Mouse (Mus musculus) hindbrain, embryonic 11.5 days (tissue): Measurements from ENCODE around the gene Gm42957. TPM values are rescaled to one million over a fixed set of nuclear protein-coding genes. Genes with fewer than 3 reads are reported as not detected.
"Not testable (repeated sequence)": the region's sequence is repeated elsewhere in the genome, so short reads cannot be mapped to it uniquely, and the experiment has no call there.

ENCODE experiments used
- ATAC-seq: fragments of 200-750 bp; cut with Nextera tagmentation; 2 replicates; pipeline ENCODE4 v1.8.0; 2017; ENCODE audit warnings: mild to moderate bottlenecking, moderate TSS enrichment, moderate library complexity; ENCODE audit not compliant: low FRiP score
- DNase-seq: peaks from one replicate; pipeline ENCODE4 v3.0.0-alpha.2; 2015; ENCODE audit warnings: low spot score
- H3K27ac ChIP-seq: fragments of 300-500 bp; sonication (generic); 2 replicates; pipeline ENCODE4 v1.5.1; 2014; ENCODE audit warnings: mild to moderate bottlenecking, low read depth, low read length
- H3K27me3 ChIP-seq: fragments of 300-500 bp; sonication (generic); 2 replicates; pipeline ENCODE4 v1.6.1; 2014; ENCODE audit warnings: mild to moderate bottlenecking, low read length, moderate library complexity, mixed read lengths; ENCODE audit not compliant: control insufficient read depth, insufficient read depth
- H3K36me3 ChIP-seq: fragments of 300-500 bp; sonication (generic); 2 replicates; pipeline ENCODE4 v1.6.1; 2014; ENCODE audit warnings: mild to moderate bottlenecking, low read length, moderate library complexity, mixed read lengths; ENCODE audit not compliant: control insufficient read depth, insufficient read depth
- H3K4me1 ChIP-seq: fragments of 300-500 bp; sonication (generic); replicated peaks from 2 replicates; pipeline ENCODE4 v1.6.1; 2014; ENCODE audit warnings: low read length, mixed read lengths; ENCODE audit not compliant: control insufficient read depth, insufficient read depth
- H3K4me2 ChIP-seq: fragments of 300-500 bp; sonication (generic); replicated peaks from 2 replicates; pipeline ENCODE4 v1.6.1; 2014; ENCODE audit warnings: mild to moderate bottlenecking, low read depth, low read length
- H3K4me3 ChIP-seq: fragments of 300-500 bp; sonication (generic); 2 replicates; pipeline ENCODE4 v1.5.1; 2014; ENCODE audit warnings: low read depth, low read length
- H3K9ac ChIP-seq: fragments of 300-500 bp; sonication (generic); 2 replicates; pipeline ENCODE4 v1.6.1; 2014; ENCODE audit warnings: low read depth, low read length
- H3K9me3 ChIP-seq: fragments of 300-500 bp; sonication (generic); 2 replicates; pipeline ENCODE4 v1.6.1; 2016; ENCODE audit warnings: low read length; ENCODE audit not compliant: control insufficient read depth
- WGBS: fragments of 180-500 bp; shearing (Covaris S2); extraction: QIAGEN DNeasy Blood & Tissue Kit; methylation state at CpG from one replicate; pipeline ENCODE4 v1.1.7; 2014; 5-methylcytosine and 5-hydroxymethylcytosine counted together
- polyA plus RNA-seq: library from polyadenylated mRNA; unstranded; fragments of >200 nt; fragmentation: Nextera tagmentation; extraction: Ambion mirVana; gene quantifications from 2 replicates; pipeline ENCODE4 v1.2.1, GENCODE M21; 2014

Gm42957 gene
- polyA plus RNA-seq, 1 experiment from 2014 or later: 0.22 TPM

DNA sequence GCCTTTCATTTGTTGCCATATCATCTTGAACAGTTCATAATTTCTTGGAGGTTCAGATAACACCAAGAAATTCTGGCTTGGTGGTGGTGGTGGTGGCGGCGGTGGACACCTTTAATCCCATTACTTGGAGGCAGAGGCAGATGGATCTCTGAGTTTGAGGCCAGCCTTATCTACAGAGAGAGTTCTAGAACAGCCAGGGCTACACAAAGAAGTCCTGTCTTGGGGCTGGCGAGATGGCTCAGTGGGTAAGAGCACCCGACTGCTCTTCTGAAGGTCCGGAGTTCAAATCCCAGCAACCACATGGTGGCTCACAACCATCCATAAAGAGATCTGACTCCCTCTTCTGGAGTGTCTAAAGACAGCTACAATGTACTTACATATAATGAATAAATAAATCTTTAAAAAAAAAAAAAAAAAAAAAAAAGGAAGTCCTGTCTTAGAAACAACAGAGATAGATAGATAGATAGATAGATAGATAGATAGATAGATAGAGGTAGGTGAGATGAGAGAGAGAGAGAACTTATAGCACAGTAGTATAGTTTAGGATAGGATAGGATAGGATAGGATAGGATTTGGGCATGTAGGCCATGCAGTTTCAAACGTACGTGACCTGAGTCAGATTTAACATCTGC, 30.6 kb downstream of the Gm42957 start:
- not testable (repeated sequence) for H3K4me3 ChIP-seq, H3K36me3 ChIP-seq, H3K27ac ChIP-seq, H3K4me1 ChIP-seq, H3K27me3 ChIP-seq, H3K4me2 ChIP-seq, ATAC-seq, DNase-seq, H3K9ac ChIP-seq, H3K9me3 ChIP-seq
- 89% methylated on average over 7 of the region's 7 CpGs for WGBS

- no peak for DNase-seq
- Histone ChIP-seq H3K27ac (no peak overlapping the region), H3K9me3 (no peaks in the 10 kb centered on the region), H3K36me3 (no peaks in the 10 kb centered on the region), H3K9ac (no peak overlapping the region), H3K4me3 (no peak overlapping the region), H3K4me2 (no peak overlapping the region), H3K4me1 (peaks cover 2% of the 10 kb centered on the region; the same call in 1 of the 2 replicates), H3K27me3 (no peaks in the 10 kb centered on the region)
- WGBS: 88% methylated on average over 5 of the region's 5 CpGs
- ATAC-seq: no peak
Observed at GRCm38 (mm10) chr3:96666916-96667315, 31.6 kb downstream of the Gm42957 start.

DNA sequence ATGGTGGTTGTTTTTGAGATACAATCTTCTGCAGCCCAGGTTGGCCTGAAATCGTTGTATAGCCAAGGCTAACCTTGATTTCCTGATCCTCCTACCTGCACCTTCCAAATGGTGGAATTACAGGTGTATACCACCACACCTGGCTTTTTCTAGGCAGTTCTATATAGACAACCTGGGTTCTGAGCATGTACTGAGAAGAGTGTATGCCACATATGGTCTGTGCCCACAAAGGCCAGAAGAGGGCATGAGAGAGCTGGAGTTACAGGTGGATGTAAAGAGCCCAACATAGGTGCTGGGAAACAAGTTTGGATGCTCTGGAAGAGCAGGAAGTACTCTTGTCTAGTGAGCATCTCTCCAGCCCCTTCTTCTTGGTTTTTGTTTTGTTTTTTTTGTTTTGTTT, 32.0 kb downstream of the Gm42957 start:
- no peak overlapping the region for H3K27ac ChIP-seq
- DNase-seq (no peak), ATAC-seq (no peak)
- WGBS: 48% methylated on average over 1 of the region's 1 CpGs
- no peak overlapping the region for H3K9ac ChIP-seq
- no peaks in the 10 kb centered on the region for H3K36me3 ChIP-seq
- no peak overlapping the region for H3K4me2 ChIP-seq
- no peak overlapping the region for H3K4me3 ChIP-seq
- H3K4me1 ChIP-seq: peaks cover 2% of the 10 kb centered on the region; the same call in 1 of the 2 replicates
- H3K27me3 ChIP-seq: no peaks in the 10 kb centered on the region
- no peaks in the 10 kb centered on the region for H3K9me3 ChIP-seq

- no peak overlapping the region for H3K4me2 ChIP-seq
- H3K9ac ChIP-seq: no peak overlapping the region
- 93% methylated on average over 5 of the region's 5 CpGs for WGBS
- H3K4me1 ChIP-seq: peaks cover 2% of the 10 kb centered on the region; the same call in 1 of the 2 replicates
- no peaks in the 10 kb centered on the region for H3K36me3 ChIP-seq
- no peak overlapping the region for H3K27ac ChIP-seq
- no peak for ATAC-seq
- H3K27me3 ChIP-seq: no peaks in the 10 kb centered on the region
- no peaks in the 10 kb centered on the region for H3K9me3 ChIP-seq
- DNase-seq: no peak
- no peak overlapping the region for H3K4me3 ChIP-seq
Observed at GRCm38 (mm10) chr3:96668424-96669067, 33.3 kb downstream of the Gm42957 start.

DNA sequence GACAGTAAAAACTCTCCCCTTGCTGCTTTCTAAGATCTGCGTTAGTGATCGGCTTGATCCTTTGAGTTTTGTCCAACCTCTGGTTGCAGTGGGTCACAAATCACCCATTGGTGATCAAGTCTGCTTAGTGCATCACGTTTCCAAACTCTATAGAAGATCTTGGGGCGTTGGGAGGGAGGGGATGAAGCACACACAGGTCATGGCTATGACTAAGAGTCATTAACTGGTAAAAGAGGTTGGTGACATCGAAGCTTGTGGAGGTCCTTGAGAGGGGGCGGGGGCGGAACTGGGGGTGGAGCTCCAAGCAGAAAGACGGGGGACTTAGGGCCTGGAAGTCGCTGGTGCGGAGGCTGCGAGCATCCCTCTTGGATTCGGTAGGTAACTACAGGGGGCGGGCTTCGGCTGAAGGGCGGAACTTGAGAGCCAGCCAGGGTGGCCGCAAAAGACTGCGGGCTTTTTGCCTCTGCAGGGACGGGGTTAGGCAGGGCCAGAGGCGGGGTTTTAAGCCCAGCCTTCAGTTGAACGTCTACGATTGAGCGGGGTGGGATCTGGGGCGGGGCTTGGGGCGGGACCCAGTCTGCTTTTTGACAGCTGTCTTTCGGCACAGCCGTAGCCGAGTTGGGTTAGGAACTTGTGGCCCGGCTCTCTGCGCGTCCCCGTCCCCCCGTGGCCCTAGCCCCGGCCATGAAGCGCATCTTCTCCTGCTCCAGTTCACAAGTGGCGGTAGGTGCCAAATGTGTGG, 34.6 kb downstream of the Gm42957 start, which contains the start of gene Ankrd35:
Gene Ankrd35, plus strand, starts transcription at position 405 of the 742 bp plus-strand sequence.
- H3K4me1 ChIP-seq: 0 out of 2 replicates have a peak, but pooled peaks cover 2% of the 10 kb centered on the region
- no peak within 1 kb of the TSS for H3K27ac ChIP-seq
- 6% methylated on average over 35 of the region's 35 CpGs for WGBS
- no peaks in the 10 kb centered on the region for H3K36me3 ChIP-seq
- no peaks in the 10 kb centered on the region for H3K9me3 ChIP-seq
- H3K9ac ChIP-seq: 0 out of 2 replicates have a peak within 1 kb of the TSS, but pooled peaks have one; percentile 23
- H3K4me3 ChIP-seq: peak within 1 kb of the TSS; percentile 27
- ATAC-seq (peak; percentile 91), DNase-seq (peak; percentile 80)
- peak within 1 kb of the TSS; percentile 67 for H3K4me2 ChIP-seq
- no peaks in the 10 kb centered on the region for H3K27me3 ChIP-seq

DNA sequence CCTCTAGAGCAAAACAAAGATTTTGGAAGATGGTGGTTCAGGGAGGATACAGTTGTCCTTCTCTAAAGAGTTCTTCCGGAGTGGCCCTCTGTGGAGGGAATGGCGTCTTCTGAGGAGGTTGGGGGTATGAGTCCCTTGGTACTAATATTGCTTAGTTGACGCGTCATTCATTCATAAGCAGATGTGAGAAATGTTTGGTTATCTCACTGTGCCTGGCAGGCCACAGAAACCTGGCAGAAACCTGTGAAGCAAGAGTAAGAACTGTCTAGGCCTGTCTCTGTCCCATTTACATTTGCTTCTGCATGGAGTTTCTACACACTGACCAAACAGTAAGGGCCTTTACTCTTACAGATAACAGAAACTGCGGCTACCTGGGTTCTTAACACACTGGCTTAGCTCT, 36.2 kb downstream of the Gm42957 start:
- Histone ChIP-seq H3K27me3 (no peaks in the 10 kb centered on the region), H3K9me3 (no peaks in the 10 kb centered on the region), H3K4me3 (no peak overlapping the region), H3K4me2 (no peak overlapping the region), H3K36me3 (no peaks in the 10 kb centered on the region), H3K9ac (no peak overlapping the region), H3K4me1 (0 out of 2 replicates have a peak, but pooled peaks cover 2% of the 10 kb centered on the region), H3K27ac (no peak overlapping the region)
- ATAC-seq (no peak), DNase-seq (no peak)
- 91% methylated on average over 5 of the region's 5 CpGs for WGBS

- 0 out of 2 replicates have a peak, but pooled peaks cover 2% of the 10 kb centered on the region for H3K4me1 ChIP-seq
- no peak overlapping the region for H3K27ac ChIP-seq
- DNase-seq (no peak), ATAC-seq (no peak)
- no peaks in the 10 kb centered on the region for H3K36me3 ChIP-seq
- no peaks in the 10 kb centered on the region for H3K27me3 ChIP-seq
- no peaks in the 10 kb centered on the region for H3K9me3 ChIP-seq
- no peak overlapping the region for H3K4me3 ChIP-seq
- H3K9ac ChIP-seq: no peak overlapping the region
- WGBS: 82% methylated on average over 4 of the region's 4 CpGs
- no peak overlapping the region for H3K4me2 ChIP-seq
Observed at GRCm38 (mm10) chr3:96673514-96673913, 38.2 kb downstream of the Gm42957 start.

GRCm38 (mm10) chr3:96674442-96674841, 39.2 kb downstream of the Gm42957 start:
- Histone ChIP-seq H3K9ac (no peak overlapping the region), H3K36me3 (no peaks in the 10 kb centered on the region), H3K4me3 (no peak overlapping the region), H3K4me1 (0 out of 2 replicates have a peak, but pooled peaks cover 2% of the 10 kb centered on the region), H3K27me3 (no peaks in the 10 kb centered on the region), H3K9me3 (no peaks in the 10 kb centered on the region), H3K27ac (no peak overlapping the region), H3K4me2 (no peak overlapping the region)
- 60% methylated on average over 8 of the region's 8 CpGs for WGBS
- no peak for ATAC-seq
- no peak for DNase-seq
